Mouse (Mus musculus): ENCODE measurements at regions not wholly inside any gene's neighbourhood (a gene's known extent, or its start where the extent isn't known, plus 50 kb on each side); places are given as distances from the start of the nearest gene placed in this dataset.
A peak's percentile ranks its signal among the peaks of the same experiment; 100 is the strongest.

DNA sequence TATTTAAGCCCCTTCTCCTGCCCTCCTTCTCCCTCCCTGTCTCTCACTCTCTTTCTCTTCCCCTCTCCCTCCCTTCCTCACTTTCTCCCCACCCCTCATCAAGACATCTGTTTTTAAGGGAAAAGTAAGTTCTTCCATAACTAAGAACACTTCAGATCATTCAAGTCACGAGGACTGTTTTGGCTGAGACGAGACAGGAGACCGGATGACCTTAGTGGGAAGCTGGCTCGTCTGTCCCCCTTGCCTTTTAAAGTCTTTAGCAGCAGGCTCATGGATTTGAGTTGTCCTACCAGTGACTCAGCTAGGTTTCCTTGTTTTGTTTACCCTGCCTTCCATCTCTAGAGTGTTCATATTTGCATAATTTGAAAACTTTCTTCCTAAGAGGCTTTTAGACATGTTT is 135.0 kb downstream of the Gm10260 start:
- ATAC-seq (replicated peaks; ENCODE audit: low FRiP score, poor library complexity, severe bottlenecking): no peak

DNA sequence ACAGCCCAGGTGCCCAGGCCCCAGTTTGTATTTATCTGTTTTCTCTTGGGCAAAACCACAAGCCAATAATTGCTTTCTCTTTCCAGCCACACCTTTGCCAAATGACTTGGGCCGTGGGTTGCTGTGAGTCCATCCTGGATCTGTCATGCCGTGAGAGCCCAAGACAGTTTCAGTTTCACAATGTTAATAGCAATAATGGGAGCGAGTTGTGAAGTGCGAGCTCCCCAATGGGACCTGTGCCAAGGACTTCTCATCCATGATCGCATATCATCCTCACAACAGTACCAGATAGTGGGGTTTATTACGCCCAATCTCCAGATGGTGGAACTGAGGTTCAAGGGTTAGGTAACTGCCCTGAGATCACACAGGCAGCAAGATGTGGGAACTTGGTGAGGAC is 142.2 kb downstream of the Gm10260 start:
- no peak for ATAC-seq (replicated peaks; ENCODE audit: low FRiP score, poor library complexity, severe bottlenecking)

DNA sequence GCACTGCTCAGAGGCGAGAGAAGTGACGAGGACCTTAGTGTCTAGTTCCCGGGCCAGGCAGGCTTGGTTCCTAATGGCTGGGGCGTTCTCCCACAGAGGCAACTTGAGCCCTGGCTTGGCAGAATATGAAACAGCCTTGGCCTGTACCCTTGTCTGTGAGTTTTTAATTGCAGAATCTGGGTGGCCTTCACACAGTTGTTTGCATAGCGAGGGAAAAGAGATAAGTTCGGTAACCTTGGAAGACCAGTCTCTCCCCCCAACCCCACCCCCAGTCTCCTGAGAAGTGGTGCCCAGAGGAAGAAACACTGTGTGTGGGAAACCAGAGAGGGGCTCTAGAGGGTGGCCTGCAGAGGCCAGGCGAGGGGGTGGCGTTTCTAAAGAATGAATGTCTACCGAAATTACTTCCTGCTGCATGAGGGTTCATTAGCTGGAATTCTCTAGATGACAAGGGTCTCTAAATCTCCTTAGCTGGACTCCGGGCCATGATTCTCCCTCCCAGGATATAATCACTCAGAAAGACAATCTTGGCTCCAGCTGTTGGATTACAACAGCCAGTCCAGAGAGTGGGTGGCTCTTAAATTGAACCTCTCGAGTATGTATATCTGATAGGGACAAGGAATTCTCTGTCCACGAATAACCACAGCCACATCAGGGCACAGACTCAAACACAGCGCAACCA is 142.8 kb downstream of the Gm10260 start:
- no peak for ATAC-seq (replicated peaks; ENCODE audit: low FRiP score, poor library complexity, severe bottlenecking)

DNA sequence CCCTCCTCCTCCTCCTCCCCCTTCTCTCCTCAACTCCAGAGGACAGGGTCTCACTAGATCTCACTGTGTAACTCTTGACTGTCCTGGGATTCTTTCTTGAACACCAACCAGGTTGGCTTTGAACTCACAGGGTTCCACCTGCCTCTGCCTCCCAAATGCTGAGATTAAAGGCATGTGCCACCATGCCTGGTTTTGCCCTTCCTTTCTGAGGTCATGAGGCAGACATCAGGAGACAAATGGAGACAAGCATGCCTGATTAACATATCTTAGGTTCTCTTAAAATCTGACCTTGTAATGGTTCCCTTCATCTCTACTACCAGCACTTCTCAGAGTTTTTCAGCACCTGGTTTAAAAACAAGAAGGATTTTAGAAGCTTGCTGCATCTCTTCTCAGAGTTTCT is 143.5 kb downstream of the Gm10260 start:
- no peak for ATAC-seq (replicated peaks; ENCODE audit: low FRiP score, poor library complexity, severe bottlenecking)

DNA sequence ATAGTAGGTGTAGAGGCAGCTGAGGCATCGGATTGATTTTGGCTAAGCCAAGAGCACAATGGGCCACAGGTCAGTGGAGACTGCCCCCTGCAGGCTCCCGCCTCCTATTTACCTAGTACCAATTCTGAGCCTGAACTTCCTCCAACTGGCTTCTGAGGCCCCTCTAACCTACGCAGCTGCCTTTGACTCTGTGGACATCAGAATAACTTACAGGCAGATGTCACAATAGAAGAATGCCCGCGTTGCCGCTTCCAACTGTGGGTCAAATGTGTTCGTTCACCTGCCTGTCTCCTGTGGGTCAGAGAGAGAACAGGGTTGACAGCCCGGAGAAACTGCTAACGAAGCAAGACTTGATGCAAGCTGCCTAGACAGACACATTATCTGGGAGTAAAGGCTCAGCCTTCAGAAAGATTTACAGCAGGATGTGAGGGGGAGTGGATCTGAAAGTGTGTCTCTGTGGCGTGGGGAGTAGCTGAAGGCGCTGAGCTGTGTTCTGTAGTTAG is 153.2 kb downstream of the Gm10260 start:
- 0 out of 2 replicates have a peak, but pooled peaks have one; percentile 30 for ATAC-seq (replicated peaks; ENCODE audit: low FRiP score, poor library complexity, severe bottlenecking)

DNA sequence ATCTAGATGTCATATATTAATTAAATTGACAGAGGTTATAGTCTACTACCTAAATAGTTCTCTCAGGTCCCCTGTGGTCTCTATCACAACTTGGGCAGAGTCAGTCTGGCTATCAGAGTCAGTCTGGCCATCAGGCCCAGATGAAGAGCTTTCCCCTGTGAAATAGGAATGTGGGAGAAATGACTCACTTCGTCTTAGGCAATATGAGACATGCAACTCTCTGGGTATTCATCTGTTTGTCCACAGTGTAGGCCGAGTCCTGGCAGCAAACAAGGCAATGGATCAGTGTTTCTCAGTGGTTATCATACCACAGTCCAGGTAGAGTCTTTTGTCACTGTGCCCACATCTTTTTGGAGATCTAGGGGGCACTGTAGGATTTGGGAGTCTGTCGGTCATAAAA is 156.0 kb downstream of the Gm10260 start:
- no peak for ATAC-seq (replicated peaks; ENCODE audit: low FRiP score, poor library complexity, severe bottlenecking)

DNA sequence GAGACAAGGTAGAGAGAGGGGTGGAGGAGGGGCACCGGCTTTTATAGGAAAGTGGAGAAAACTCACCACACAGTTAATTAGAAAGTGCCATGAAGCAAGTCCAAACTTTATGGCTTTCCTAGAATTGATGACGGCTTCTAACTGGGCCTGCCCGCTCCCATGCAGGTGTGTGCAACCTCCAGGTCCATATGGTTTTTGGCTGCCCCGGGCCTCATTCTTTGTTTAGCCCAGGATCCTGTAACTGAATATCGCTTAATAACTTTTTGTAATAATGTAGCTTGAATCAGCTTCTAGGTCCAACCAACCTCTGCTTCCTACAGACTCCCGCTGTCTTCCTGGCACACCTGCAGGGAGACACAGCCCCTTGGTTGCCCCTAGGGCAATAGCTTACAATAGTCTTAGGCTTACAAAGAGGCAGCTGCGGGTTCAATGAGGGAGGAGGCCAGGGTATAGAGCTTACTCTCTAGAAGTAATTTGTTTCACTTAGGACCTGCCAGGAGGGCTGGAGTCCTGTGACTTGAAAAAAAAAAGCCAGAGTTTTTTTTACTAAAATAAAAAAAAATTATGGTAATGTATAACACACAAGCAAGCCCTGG is 159.2 kb downstream of the Gm10260 start:
- no peak for ATAC-seq (replicated peaks; ENCODE audit: low FRiP score, poor library complexity, severe bottlenecking)

DNA sequence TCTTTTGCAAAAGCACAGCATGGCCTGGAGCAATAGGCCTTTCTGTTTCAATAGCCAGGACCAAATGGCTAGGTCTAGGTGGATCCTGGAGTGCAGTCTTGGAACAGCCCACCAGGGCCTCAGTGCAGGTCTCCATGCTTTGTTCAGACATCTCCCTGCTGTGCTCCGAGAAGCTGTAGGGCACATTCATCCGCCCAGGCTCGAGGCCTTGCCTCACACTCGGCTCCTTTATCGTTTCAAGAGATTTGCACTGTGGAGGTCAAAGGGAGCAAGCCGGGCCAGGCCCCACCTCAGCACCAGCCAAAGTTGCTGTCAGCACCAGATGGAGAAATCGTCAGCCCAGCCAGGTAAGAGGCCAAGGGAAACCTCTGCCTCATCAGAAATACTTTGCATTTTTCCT is 160.3 kb downstream of the Gm10260 start:
- no peak for ATAC-seq (replicated peaks; ENCODE audit: low FRiP score, poor library complexity, severe bottlenecking)

DNA sequence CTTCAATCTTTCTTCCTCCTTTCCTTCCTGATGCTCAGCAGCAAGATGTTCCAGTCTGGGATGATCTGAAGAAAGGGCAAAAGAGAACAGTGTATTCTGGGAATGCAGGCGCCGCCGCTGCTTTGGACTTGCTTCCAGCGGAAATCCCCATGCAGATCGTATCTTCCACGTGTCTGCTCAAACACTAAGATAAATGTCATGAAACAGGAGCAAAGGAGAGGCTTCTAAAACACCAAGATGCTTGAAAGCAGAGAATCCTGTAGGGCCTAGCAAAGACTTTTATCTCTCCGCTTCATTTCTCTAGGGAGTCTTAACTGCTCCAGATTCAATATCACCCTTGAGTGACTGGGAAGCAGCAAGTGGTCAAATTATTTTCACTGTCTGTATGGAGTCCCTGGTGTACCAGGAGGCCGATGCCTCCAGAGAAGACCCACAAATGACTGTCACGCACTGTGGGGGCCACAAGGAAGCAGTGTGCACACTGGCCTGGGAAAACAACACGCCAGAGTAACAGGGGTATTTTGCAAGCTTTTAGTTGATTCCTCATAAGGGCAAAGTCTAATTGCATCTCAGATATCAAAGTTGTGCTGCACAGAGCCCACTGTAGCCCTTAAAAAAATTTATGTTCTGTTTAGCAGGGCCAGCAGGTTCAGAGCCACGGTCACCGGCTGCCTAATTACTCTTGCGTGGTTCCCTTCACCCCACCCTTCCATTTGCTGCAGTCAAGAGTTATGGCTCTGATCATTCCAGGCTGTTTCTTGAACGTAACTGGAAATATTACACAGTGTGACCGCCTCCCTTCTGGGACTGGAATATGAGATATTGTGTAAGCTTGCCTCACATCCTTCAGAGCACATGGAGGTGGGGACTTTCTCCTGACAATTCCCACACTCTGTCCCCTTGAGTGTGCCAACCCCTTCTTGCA is 161.7 kb downstream of the Gm10260 start:
- ATAC-seq (replicated peaks; ENCODE audit: low FRiP score, poor library complexity, severe bottlenecking): no peak

DNA sequence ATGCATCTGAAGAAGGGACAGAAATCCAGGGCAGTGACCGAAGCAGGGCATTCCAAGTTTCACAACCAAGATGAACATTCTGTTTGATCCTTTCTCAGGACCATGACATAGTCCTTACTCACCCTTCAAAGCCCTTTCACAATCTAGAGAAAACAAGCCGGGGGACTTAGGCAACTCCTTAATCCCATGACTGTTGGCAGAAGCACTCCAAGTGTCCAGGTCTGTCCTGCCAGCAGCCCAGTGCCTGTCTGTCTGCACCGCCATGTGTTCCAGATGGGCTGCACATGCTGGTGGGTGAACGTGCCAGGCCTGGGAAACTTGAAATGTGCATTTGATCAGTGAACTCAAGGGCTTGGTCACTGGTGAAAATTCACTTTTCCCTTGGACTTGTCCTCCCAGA is 165.6 kb downstream of the Gm10260 start:
- ATAC-seq (replicated peaks; ENCODE audit: low FRiP score, poor library complexity, severe bottlenecking): no peak

DNA sequence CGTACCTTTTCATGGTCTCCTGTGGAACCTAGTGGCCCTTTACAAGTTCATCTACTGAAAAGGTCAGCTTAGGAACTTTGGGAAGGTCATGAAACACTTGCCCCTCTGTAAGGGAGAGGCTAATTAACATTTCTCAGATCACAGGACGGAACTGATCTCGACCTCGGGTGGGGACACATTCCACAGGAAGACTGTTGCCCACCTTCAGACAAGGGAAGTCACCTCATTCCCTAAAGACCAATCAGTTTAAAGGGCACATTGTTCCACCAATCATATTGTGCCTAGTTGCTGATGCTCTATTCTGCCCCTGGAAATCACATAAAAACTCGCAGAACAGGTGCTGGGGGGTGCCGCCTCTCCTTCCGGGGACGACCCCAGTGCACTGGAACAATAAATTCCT is 170.8 kb downstream of the Gm10260 start:
- no peak for ATAC-seq (replicated peaks; ENCODE audit: low FRiP score, poor library complexity, severe bottlenecking)

DNA sequence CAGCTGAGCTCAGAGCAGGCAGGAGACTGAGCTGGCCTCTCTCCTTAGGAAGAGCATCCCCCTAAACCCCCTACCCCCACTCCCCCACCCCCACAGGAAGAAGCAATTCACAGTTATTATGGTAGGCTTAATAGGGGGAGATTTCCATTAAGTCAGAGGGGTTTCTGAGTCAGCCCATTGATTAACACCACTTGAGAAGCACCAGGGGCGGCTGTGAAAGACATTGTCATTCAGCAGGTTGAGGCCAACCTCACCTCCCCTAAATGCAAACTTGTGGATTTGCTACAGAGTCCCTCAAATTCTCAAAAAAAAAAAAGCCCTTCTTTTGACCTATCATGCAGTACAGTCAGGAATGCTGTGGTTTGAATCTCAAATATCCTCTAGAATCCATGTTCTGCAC is 172.3 kb downstream of the Gm10260 start:
- ATAC-seq (replicated peaks; ENCODE audit: low FRiP score, poor library complexity, severe bottlenecking): no peak

DNA sequence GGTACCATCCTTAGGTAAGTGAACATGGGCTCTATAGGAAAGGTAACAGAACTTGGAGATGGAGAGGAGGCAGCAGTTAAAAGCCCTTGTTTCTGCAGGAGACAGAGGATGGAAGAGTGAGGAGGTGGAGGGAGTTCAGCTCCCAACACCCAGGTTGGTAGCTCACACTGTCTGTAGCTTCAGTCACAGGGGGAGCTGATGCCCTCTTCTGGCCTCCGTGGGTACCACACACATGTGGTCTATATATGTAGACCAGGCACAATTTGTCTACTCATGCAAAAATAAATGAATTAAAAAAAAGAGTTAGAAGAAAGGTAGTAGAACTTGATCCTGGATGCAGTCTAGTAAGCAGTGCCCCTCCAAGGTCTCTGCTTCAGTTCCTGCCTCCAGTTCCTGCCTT is 173.3 kb downstream of the Gm10260 start:
- no peak; the same call in 1 of the 2 replicates for ATAC-seq (replicated peaks; ENCODE audit: low FRiP score, poor library complexity, severe bottlenecking)

DNA sequence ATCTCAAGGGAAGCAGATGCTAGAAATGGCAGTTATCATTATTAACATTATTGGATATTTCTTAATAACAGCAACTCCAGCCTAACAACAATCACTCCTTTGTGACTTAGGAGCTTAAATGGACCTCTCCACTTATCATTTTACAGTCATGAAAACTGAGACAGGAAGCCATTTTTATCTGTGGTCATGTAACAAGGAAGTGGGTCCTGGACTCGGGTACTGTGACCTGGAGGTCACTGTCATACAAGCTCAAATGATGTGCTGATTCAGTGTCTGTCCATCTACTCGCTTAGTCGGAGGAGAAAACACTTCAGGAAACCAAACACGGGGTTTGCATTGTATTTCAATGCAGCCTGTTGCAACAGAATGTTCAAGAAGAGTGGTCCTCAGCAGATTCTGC is 176.4 kb downstream of the Gm10260 start:
- no peak for ATAC-seq (replicated peaks; ENCODE audit: low FRiP score, poor library complexity, severe bottlenecking)

DNA sequence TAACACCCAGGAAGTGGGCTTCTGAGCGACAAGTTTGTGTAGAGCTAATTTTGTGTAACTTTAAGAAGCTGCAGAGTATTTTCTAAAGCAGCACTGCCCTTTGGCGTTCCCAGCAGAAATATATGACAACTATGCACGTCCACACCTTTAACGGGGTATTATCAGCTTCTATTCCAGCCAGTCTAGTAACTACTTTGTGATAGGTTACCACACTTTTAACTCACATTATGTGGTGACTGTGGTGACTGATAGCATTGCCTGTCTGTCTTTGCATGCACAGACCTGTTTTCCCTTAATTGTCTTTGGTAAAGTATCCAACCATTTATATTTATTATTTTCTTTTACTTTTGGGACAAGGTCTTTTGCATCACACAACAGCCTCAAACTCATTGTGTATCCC is 179.1 kb downstream of the Gm10260 start:
- ATAC-seq (replicated peaks; ENCODE audit: low FRiP score, poor library complexity, severe bottlenecking): no peak

DNA sequence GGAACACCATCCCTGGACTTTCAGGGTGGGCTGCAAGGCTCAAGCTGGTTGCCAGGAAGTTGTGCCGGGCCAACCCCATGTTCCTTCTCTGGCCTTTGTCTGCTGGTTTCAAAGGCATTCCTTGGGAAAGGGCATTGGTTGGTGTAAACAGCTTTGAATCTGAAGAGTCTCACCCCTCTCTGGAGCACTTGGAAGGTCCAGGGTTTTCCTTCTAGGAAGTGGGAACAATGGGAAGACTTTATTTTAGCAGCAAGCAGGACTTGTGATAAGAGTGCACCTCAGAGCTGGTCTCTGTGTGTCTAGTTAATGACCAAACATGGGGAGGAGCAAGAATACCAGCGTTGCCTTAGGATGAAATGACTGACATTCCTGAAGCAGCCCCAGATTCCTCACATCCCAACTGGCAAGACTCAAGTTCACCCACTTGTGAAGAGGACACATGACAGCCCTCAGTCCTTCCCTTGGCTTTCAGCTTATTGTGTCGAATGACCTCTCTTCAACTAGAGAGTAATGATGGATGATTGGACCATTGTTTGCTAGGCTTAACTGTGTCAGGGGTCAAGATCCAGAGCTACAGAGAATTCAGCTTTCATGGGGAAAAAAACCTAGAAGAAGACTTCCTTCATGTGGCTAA is 180.1 kb downstream of the Gm10260 start:
- ATAC-seq (replicated peaks; ENCODE audit: low FRiP score, poor library complexity, severe bottlenecking): no peak

DNA sequence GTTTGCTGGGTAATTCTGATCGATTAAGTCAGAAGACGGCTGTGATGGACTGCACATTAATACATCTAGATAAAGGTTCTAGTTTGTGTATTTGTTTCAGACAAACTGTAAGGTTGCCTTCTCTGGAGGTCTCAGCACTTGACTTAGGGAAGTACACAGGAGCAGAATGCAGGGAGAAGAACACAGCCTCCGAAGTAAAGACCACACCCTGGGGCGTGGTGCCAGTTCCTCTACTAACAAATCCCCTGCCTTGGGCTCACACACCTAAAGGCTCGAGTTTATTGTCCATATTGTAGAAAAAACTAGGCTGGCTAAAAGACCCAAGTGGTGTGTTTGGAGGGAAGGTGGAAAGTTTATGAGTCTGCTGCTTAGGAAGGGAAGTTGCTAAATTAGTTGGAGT is 181.8 kb downstream of the Gm10260 start:
- ATAC-seq (replicated peaks; ENCODE audit: low FRiP score, poor library complexity, severe bottlenecking): no peak

DNA sequence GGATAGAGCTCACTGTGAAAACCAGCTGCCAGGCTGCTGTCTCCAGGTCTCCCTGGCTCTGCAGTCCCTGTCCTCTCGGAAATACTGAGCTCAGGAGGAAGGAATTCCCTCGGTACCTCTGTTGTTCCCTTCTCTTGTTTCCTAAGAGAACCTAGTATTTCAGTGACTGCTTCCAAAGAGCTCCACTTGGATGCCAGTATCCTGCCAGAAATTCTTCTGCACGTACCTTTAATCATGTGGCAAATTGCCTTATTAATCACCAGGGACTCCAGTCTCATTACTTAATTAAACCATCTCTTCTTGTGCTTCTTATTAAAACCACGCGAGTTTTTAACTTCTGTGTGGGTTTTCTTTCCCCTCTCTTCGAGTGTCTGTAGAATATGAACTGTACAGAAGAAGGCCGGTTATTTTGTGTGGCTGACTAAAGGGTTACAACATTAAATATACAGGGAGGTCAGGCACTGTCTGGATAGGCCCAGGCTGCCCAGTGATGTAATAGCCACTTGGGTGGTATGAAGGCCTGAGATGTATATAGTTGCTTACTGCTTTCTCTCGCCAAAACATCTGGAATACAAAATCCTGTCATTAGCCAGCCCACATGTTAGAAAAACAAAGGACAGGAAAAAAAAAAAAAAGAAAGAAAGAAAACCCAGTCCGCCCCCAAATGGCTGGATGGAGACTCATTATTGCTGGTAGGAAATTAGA is 183.2 kb downstream of the Gm10260 start:
- no peak for ATAC-seq (replicated peaks; ENCODE audit: low FRiP score, poor library complexity, severe bottlenecking)

DNA sequence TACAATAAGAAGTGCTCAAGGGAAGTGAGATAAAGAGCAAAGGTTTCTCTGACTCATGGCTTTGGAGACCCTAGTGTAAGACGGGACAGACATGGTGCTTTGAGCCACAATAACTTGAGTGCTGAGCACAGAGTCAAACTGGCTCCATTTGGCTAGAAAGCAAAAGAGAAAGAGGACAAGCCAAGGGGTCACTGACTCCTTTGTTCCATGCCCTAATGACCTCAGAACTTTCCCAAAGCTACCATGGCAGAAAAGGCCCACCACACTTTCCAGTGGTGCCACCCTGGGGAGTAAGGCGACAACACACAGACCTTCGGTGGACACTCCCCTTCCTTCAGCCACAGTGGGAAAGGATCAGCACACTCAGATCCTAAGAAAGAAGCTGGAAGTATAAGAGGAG is 186.8 kb downstream of the Gm10260 start:
- no peak for ATAC-seq (replicated peaks; ENCODE audit: low FRiP score, poor library complexity, severe bottlenecking)

DNA sequence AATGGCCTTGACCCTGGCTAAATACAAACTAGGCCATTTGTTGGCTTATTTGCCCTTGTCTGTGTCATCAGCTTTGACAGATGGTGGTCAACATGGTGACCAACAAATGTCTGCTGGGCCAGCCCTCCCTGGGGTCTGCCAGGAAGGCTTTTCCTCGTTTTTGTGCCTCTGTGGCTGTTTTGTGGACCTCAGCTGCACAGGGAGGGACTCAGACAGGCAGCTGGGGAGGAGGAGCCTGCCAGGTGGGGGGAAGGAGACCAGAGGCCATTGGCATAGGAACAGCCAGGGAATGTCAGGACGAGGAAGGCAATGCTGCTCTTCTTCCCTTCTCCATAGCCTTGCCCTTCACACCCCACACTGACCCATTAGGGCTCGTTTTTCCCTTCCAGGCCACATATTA is 188.1 kb downstream of the Gm10260 start:
- ATAC-seq (replicated peaks; ENCODE audit: low FRiP score, poor library complexity, severe bottlenecking): no peak
